Comparison of ENCODE assay signal across 29 mouse cellular contexts in genomic region chr11:109170771-109171170, GRCm38 (mm10). TPM values are rescaled to one million over a fixed set of nuclear protein-coding genes. Genes with fewer than 3 reads are reported as not detected.
DNase-seq lines count a peak whose midpoint lies in the region; ATAC-seq and TF ChIP-seq lines count a peak whose summit lies in the region.
"Had no signal": no experiment of that assay in that cellular context is flagged by ENCODE, and none has a peak within 500 bp of the region (broad histone marks: within the 10 kb centered on the region; RNA-seq: fewer than 3 reads in every experiment).

No protein-coding gene starts in this region.

- DNase-seq in ES-E14 (ENCODE audit: low read depth, low spot score) (peak; percentile 9), ZHBTc4 (ENCODE audit: low read depth, low spot score) (peak; percentile 60)
- DNase-seq in testis, postnatal 14 days (ENCODE audit: low spot score): peak; percentile 83
- no peak for DNase-seq in gastrocnemius, postnatal 4 days (ENCODE audit: low spot score in 2 of 2)
- no peak for DNase-seq in layer of hippocampus, adult 8-10 months (ENCODE audit: low spot score in 2 of 2)
- DNase-seq: adrenal gland, adult 2 months; adrenal gland, postnatal 10 days; adrenal gland, postnatal 25 days; cerebellum, adult 11 months; cerebellum, adult 18-20 months; cerebellum, adult 8-10 months; cerebellum, adult 9-11 months; cerebellum, postnatal 14 days; cerebellum, postnatal 36 days; embryo, embryonic 11 days had no signal

- no peaks in the 10 kb centered on the region for H3K27me3 ChIP-seq in midbrain, embryonic 13.5 days
- H3K27me3 ChIP-seq: embryonic facial prominence, embryonic 13.5 days; embryonic facial prominence, embryonic 15.5 days; forebrain, embryonic 12.5 days had no signal

- no peaks in the 10 kb centered on the region for H3K4me1 ChIP-seq in ES-E14 (ENCODE audit: control insufficient read depth in 2 of 2, insufficient read depth in 2 of 2, low read length in 2 of 2, poor library complexity in 1 of 2)
- no peaks in the 10 kb centered on the region for H3K4me1 ChIP-seq in midbrain, embryonic 13.5 days (replicated peaks)
- H3K4me1 ChIP-seq: forebrain, embryonic 12.5 days had no signal

- no peak overlapping the region for H3K27ac ChIP-seq in ES-E14 (ENCODE audit: insufficient read depth, low read depth, low read length, poor library complexity, severe bottlenecking)
- no peak overlapping the region for H3K27ac ChIP-seq in midbrain, embryonic 13.5 days
- H3K27ac ChIP-seq: embryonic facial prominence, embryonic 13.5 days; embryonic facial prominence, embryonic 15.5 days; forebrain, embryonic 10.5 days; forebrain, embryonic 12.5 days had no signal

- in situ Hi-C loops in ES-E14 (cut with MboI; ENCODE audit: low sequenced_read_pairs in 2 of 2, unreplicated experiment in 2 of 2): no loop called here

- no peaks in the 10 kb centered on the region for H3K36me3 ChIP-seq in ES-E14 (ENCODE audit: control insufficient read depth, insufficient read depth, low read length, poor library complexity, severe bottlenecking)
- H3K36me3 ChIP-seq in midbrain, embryonic 13.5 days: no peaks in the 10 kb centered on the region
- H3K36me3 ChIP-seq: embryonic facial prominence, embryonic 13.5 days; embryonic facial prominence, embryonic 15.5 days; forebrain, embryonic 10.5 days; forebrain, embryonic 12.5 days had no signal

- H3K4me3 ChIP-seq in ES-E14 (ENCODE audit: insufficient read depth in 1 of 2, low read depth in 1 of 2, low read length in 2 of 2, poor library complexity in 1 of 2, severe bottlenecking in 1 of 2): no peak overlapping the region
- no peak overlapping the region for H3K4me3 ChIP-seq in midbrain, embryonic 13.5 days (replicated peaks)
- H3K4me3 ChIP-seq: embryonic facial prominence, embryonic 13.5 days; embryonic facial prominence, embryonic 15.5 days; erythroblast, embryonic 14.5 days; forebrain, embryonic 10.5 days; forebrain, embryonic 12.5 days had no signal

- H3K4me2 ChIP-seq in midbrain, embryonic 13.5 days (replicated peaks): no peak overlapping the region
- H3K4me2 ChIP-seq: embryonic facial prominence, embryonic 13.5 days; embryonic facial prominence, embryonic 15.5 days; forebrain, embryonic 12.5 days had no signal

- no peaks in the 10 kb centered on the region for H3K9me3 ChIP-seq in ES-E14 (ENCODE audit: control insufficient read depth, insufficient read depth, low read depth, low read length)
- H3K9me3 ChIP-seq in midbrain, embryonic 13.5 days: no peaks in the 10 kb centered on the region
- H3K9me3 ChIP-seq: forebrain, embryonic 12.5 days had no signal

- 92% methylated on average over 6 of the region's 6 CpGs for WGBS in midbrain, embryonic 13.5 days

- no peak overlapping the region for H3K9ac ChIP-seq in ES-E14 (ENCODE audit: insufficient read depth, low read depth, low read length, poor library complexity, severe bottlenecking)
- H3K9ac ChIP-seq in midbrain, embryonic 13.5 days (replicated peaks): no peak overlapping the region
- H3K9ac ChIP-seq: embryonic facial prominence, embryonic 13.5 days; embryonic facial prominence, embryonic 15.5 days; forebrain, embryonic 12.5 days had no signal

- ATAC-seq in midbrain, embryonic 13.5 days: no peak
- ATAC-seq: forebrain, embryonic 14.5 days; forebrain, embryonic 16.5 days had no signal

TF ChIP-seq in ES-E14, 5 proteins besides CTCF, POLR2A, EP300 and RAD21:
- TF ChIP-seq ZNF384 (IDR thresholded peaks at IDR 0.05; ENCODE audit: low read depth, low read length): no peak
- no peak for TF ChIP-seq CHD2 (IDR thresholded peaks at IDR 0.05; ENCODE audit: low read depth, low read length)
- no peak for TF ChIP-seq HCFC1 (IDR thresholded peaks at IDR 0.05; ENCODE audit: borderline replicate concordance, insufficient read depth, low read length)
- TF ChIP-seq MAFK (IDR thresholded peaks at IDR 0.05; ENCODE audit: insufficient read depth, low read depth, low read length): no peak
- no peak for TF ChIP-seq ZC3H11A (IDR thresholded peaks at IDR 0.05; ENCODE audit: borderline replicate concordance, low read depth, low read length)

RNA-seq across cellular contexts. Expression of gene E030025P04Rik, which starts 26.6 kb away (rescaled TPM):
- not detected in 2 replicates for total RNA-seq in ES-E14 (2012; rRNA removed)
- total RNA-seq in gastrocnemius, postnatal 4 days (2021): not detected
- total RNA-seq in layer of hippocampus, adult 8-10 months (2022): not detected
- polyA plus RNA-seq in midbrain, embryonic 13.5 days (2015; fragmentation: Nextera tagmentation; extraction: Ambion mirVana): not detected in 2 replicates
- total RNA-seq: adrenal gland, adult 2 months; adrenal gland, postnatal 10 days; adrenal gland, postnatal 25 days; adrenal gland, postnatal 4 days; common myeloid progenitor, adult 5-6 weeks; MEL had no signal
- polyA plus RNA-seq: adrenal gland, adult 2 months; brain, embryonic 14.5 days; C2C12; embryonic facial prominence, embryonic 11.5 days; embryonic facial prominence, embryonic 13.5 days; embryonic facial prominence, embryonic 15.5 days; erythroblast, embryonic 14.5 days; forebrain, embryonic 10.5 days; forebrain, embryonic 12.5 days; forebrain, embryonic 14.5 days; forebrain, embryonic 16.5 days had no signal

Comparison
In these comparisons a context has a peak if more than half of its experiments do, and no peak if none do; other contexts are left out.
1. DNase-seq: peak in ES-E14 (single experiment), ZHBTc4 (single experiment) and testis, postnatal 14 days (single experiment); none in gastrocnemius, postnatal 4 days (0 of 2) and layer of hippocampus, adult 8-10 months (0 of 2).